Mouse (Mus musculus) gastrocnemius, postnatal 14 days (tissue): ENCODE measurements around the gene Cav2. TPM values are rescaled to one million over a fixed set of nuclear protein-coding genes. Genes with fewer than 3 reads are reported as not detected.

Experiments
- DNase-seq: peaks from one replicate; pipeline ENCODE4 v3.0.0; 2021; ENCODE audit warnings: mixed read lengths
- intact Hi-C: fragments of 180-260 bp; cut with DNase I; formaldehyde crosslinking; loops from one replicate; pipeline ENCODE4 v1.15.1; 2025; ENCODE audit warnings: low total_unique reads
- total RNA-seq, 2 experiments: library from RNA; stranded (reverse); gene quantifications; 2 replicates each; pipeline ENCODE4 v1.2.3; 2021

Gene Cav2
- total RNA-seq, 2 experiments from 2014 or later: 30.1 to 32.7 TPM

GRCm38 (mm10) chr6:17307461-17308115 is 26.6 kb downstream of the Cav2 start:
- DNase-seq: peak; percentile 83
- intact Hi-C loops: loop anchor here (10.0 kb wide), 1 partner anchor 203 kb away; no protein-coding TSS in a partner anchor

GRCm38 (mm10) chr6:17308661-17309060 is 27.7 kb downstream of the Cav2 start:
- DNase-seq: no peak

GRCm38 (mm10) chr6:17309260-17309659 is 28.3 kb downstream of the Cav2 start:
- DNase-seq: no peak
- intact Hi-C loops: loop anchor here (10.0 kb wide), 1 partner anchor 204 kb away; no protein-coding TSS in a partner anchor

More at GRCm38 (mm10) chr6:17308661-17309060, 27.7 kb downstream of the Cav2 start:
- intact Hi-C loops: loop anchor here (10.0 kb wide), 1 partner anchor 204 kb away; no protein-coding TSS in a partner anchor

GRCm38 (mm10) chr6:17314241-17314640 is 33.3 kb downstream of the Cav2 start:
- intact Hi-C loops: no loop called here

GRCm38 (mm10) chr6:17314659-17315616 is 34.0 kb downstream of the Cav2 start:
- intact Hi-C loops: no loop called here

More at GRCm38 (mm10) chr6:17314241-17314640, 33.3 kb downstream of the Cav2 start:
- no peak for DNase-seq

GRCm38 (mm10) chr6:17316294-17317166 is 35.5 kb downstream of the Cav2 start:
- intact Hi-C loops: no loop called here
- no peak for DNase-seq

More at GRCm38 (mm10) chr6:17314659-17315616, 34.0 kb downstream of the Cav2 start:
- DNase-seq: no peak

- no peak for DNase-seq
- intact Hi-C loops: no loop called here
Observed at GRCm38 (mm10) chr6:17317167-17317524, 36.2 kb downstream of the Cav2 start.

- intact Hi-C loops: no loop called here
- DNase-seq: no peak
Observed at GRCm38 (mm10) chr6:17317944-17318343, 37.0 kb downstream of the Cav2 start.

GRCm38 (mm10) chr6:17321976-17322375 is 41.0 kb downstream of the Cav2 start:
- intact Hi-C loops: no loop called here
- DNase-seq: no peak

GRCm38 (mm10) chr6:17327216-17327615 is 46.2 kb downstream of the Cav2 start:
- no peak for DNase-seq
- intact Hi-C loops: no loop called here

GRCm38 (mm10) chr6:17329801-17330200 is 48.8 kb downstream of the Cav2 start:
- no peak for DNase-seq
- intact Hi-C loops: no loop called here

GRCm38 (mm10) chr6:17337724-17338123 is 56.7 kb downstream of the Cav2 start:
- intact Hi-C loops: no loop called here
- no peak for DNase-seq

Other genes starting within 250 kb of the Cav2 start
- 1 to 10 TPM; 2.7 to 2.8 TPM for gene Tes, start 216.0 kb upstream of the Cav2 start, total RNA-seq
- gene Cav1, start 25.1 kb downstream of the Cav2 start, total RNA-seq: 100 to 1,000 TPM; 282 to 302 TPM
- gene Met, start 182.6 kb downstream of the Cav2 start, total RNA-seq: 10 to 100 TPM in 1 of 2 experiments, 1 to 10 TPM in 1; 7.5 to 10.9 TPM